Mouse (Mus musculus): ENCODE measurements around the gene Gopc.

GRCm38 (mm10) chr10:52417998-52418860 lies 36.3 kb upstream of the Gopc start:
- TF ChIP-seq CTCF (IDR thresholded peaks at IDR 0.05; ENCODE audit: low read depth) (no peak), EP300 (IDR thresholded peaks at IDR 0.05; ENCODE audit: low read depth) (no peak)

Measured in liver, embryonic 14.5 days (tissue).